Mouse (Mus musculus) thymus, postnatal 14 days (tissue): Measurements from ENCODE around the gene Gm40193.
"Not testable (repeated sequence)": the region's sequence is repeated elsewhere in the genome, so short reads cannot be mapped to it uniquely, and the experiment has no call there.

ENCODE experiments used
- DNase-seq: peaks from one replicate; pipeline ENCODE4 v3.0.0; 2021

Gm40193 gene

DNA sequence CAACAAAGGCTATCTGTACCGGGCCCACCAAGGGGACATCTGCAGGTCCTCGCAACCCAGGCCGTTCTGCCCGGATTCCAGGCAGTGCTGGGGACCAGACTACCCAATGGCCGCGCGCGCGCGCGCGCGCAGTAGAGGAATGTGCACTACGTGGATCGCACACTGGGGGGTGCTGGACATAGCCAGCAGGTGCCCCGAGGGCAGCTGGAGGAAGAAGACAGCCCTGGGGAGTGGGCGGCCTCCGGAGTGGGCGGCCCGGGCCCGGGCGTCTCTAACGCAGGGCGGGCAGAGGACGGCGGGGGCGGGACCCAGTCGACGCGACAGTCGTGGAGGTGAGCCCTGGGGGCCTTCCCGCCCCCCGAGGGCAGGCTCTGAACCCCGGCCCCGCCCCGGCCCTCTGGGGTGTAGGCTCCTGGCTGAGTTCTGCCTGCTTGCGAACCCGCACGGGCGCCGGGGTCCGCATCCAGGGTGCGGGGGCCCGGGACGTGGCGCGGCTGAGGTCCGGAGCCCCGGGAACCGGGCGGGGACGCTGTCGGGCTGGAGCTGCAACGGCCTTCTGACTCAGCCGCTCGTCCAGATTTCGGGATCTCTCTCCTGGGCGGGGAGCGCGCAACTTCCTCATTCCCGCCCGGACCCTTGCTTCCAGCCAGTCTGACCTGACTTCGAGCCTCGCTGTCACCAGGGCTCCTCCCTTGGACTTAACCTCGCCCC is 7.3 kb upstream of the Gm40193 start, which contains the start of gene Pld2:
Gene Pld2, plus strand, starts transcription at position 188 of the 711 bp plus-strand sequence.
- peak; percentile 89 for DNase-seq

DNA sequence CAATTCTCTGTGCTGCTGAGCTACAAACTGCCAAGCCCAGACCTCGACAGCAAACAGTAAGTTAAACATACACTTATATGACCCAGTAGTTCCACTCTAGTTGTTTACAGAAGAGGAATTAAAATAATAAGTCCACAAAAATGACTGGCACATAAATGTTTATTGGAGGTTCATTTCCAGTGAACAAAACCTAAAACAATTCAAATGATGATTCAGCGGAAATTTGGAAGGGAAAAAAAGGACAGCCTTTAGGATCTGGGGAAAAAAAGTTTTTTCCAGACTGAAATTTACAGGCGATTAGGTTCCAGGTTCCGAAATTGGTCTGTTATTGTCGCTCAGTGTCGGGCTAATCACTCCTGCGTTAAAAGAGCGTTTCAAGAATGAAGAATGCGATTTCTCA is 6.7 kb upstream of the Gm40193 start:
- DNase-seq = no peak

DNA sequence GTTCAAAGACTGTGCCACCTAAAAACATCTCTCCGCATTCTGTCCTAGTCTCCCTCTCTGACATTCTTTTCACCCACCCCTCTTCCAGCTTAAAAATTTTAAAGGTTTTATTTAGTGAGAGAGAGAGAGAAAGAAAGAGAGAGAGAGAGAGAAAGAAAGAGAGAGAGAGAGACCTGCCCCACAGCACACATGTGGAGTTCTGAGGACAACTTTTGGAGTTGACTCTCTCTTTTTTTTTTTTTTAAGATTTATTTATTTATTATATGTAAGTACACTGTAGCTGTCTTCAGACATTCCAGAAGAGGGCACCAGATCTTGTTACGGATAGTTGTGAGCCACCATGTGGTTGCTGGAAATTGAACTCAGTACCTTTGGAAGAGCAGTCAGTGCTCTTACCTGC is 1.7 kb downstream of the Gm40193 start:
- DNase-seq = not testable (repeated sequence)

DNA sequence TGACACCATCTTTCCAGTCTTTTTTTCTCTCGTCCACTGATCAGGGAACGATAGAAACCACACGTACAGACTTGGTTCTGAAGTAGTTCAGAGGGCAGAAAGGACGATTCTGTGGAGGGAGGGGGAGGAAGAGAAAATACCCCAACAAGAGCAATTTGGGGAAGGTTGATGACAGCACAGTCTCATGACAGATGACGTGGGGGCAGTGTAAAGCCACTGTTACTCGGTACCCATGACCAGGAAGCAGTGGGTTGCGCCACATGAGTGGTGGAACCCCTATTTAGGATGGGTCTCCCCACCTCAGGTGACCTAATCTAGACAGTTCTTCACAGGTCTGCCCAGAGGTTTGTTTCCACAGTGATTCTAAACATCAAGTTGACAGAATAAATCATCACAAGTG is 4.1 kb downstream of the Gm40193 start:
- no peak for DNase-seq

DNA sequence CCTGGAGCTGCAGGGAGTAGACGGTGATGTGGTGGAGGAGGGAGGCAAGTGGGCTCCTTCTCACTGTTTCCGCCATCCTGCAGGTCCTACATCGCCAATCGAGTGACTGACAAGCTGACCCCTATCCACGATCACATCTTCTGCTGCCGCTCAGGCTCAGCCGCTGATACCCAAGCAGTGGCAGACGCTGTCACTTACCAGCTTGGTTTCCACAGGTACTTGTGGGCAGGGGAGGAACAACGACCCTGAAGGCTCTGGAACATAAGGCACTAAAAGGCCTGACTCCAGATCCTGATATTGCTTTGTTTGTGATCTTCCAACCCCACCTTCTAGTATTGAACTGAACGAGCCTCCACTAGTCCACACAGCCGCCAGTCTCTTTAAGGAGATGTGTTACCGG is 6.5 kb downstream of the Gm40193 start:
- DNase-seq = no peak

DNA sequence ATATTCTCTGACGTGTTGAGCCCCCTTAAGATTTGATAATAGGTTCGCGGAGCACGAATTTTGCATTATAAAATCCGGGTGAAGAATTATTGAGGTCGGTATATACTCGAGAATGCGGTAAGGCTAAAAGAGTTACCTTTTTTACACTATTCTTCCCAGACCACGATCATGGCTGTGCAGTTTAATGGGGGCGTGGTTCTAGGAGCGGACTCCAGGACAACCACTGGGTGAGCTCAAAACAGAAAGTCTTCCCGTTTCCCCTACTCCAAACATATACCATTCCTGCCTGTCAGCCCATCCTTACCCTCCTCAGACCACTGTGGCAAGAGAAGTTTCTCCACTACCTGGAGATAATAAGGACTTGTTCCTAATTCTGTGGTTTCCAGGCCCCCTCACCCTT is 7.0 kb downstream of the Gm40193 start:
- DNase-seq = no peak

DNA sequence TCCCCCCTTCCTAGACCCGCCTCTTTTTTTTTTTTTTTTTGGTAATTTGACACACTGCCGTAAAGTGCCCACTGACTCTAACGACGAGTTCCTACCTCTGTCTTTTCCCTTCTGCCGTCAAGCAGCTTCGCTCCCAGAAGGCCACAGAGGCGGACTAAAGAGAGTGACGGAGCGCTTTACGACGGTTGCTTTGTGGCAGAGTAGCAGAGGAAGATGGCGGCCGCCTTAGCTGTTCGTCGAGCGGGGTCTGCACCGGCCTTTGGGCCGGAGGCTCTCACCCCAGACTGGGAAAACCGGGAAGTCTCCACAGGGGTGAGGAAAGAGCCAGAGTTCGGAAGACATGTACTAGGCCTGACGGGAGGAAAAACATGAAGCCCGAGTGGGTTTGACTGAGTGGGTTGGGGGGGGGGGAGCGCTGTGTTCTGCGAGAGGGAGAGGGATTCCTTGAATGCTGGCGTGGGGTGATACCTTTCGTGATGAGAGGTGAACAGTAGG is 7.5 kb downstream of the Gm40193 start, which contains the start of gene Psmb6:
Gene Psmb6, plus strand, starts transcription at position 184 of the 495 bp plus-strand sequence.
- DNase-seq = peak; percentile 91

DNA sequence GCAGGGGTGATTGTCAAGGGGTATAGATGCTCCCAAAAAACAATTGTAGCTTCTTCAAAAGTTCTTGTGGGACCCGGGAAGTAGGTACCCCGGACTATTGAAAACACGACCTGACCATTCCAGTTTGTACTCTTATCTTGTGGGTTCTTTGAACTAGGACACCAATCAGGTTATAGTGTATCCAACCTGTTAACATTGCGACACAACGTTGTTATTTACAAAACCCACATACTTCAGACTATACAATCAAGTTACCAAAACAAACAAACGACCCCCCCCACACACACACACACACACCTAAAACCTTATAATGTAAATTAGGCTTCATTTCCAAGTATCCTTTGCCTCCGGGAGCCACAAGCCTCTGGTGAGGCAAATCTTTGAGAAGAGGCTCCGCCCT is 8.0 kb downstream of the Gm40193 start:
- DNase-seq = no peak

DNA sequence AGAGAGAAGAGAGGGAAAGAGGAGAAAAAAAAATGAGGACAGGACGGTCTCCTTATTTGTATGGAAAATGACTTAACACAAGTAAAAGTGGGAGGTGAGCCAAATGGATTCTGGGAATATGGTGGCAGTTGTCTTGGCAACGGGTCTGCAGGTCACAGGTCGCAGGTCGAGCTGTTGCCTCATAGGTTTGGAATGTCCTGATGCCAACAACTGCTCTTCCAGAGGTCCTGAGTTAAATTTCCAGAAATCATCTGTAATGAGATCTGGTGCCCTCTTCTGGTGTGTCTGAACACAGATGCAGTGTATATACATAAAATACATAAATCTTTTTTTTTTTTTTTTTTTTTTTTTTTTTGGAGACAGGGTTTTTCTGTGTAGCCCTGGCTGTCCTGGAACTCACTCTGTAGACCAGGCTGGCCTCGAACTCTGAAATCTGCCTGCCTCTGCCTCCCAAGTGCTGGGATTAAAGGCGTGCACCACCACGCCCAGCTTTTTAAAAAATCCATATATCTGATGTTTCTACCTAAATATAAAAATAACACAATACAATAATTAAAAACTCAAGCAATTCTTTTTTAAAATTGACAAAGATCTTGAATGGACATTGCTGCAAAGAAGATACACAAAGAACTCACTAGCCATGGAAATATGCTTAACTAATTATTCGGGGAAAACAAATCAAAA is 9.3 kb downstream of the Gm40193 start:
- DNase-seq = not testable (repeated sequence)

DNA sequence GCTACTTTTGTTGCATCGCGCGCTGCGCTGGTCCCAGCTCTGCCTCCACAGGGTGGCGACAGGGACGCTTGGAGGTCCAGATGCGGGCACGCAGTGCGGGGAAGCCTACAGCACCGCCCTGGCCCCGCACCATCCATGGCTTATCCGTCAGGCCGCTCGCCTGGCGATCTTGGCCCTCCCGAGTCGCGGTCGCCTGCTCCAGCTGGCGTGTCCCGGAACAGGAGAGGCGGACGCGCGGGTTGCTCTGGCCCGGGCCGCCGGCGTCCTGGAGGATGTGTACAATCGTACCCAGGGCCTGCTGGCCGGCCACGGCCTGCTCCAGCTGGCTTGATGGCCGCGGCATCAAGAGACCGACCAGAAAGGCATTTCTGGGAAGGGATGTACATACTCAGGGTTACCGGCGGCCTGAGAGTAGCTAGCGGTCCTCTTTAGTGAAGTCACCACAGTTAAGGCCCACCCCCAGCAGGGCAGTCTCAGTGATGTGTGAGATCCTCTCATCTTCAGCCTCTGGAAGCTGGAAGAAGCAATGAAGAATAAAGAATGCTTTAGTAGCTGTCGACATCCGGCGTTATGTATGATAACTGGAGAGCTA is 12.5 kb downstream of the Gm40193 start:
- DNase-seq = no peak

DNA sequence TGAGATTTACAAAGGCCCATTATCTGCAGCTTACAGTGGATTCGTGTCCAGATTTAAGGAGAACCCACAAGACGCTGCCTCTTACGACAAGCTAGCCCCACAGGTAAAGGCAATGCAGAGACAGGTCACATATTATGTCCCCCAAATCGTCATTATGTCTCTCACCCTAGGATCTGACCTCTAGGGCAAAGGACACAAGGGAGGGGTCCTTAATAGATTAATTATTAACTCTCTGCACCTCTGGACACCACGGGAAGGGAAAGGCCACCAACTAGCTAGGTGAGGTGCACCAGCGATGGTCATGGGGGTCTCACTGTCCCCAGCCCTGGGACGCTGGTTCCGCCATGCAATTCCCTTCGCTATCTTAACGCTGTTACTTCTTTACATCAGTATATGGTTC is 13.8 kb downstream of the Gm40193 start, which contains the start of gene Gltpd2:
Gene Gltpd2, plus strand, starts transcription at position 274 of the 400 bp plus-strand sequence.
- DNase-seq = no peak

DNA sequence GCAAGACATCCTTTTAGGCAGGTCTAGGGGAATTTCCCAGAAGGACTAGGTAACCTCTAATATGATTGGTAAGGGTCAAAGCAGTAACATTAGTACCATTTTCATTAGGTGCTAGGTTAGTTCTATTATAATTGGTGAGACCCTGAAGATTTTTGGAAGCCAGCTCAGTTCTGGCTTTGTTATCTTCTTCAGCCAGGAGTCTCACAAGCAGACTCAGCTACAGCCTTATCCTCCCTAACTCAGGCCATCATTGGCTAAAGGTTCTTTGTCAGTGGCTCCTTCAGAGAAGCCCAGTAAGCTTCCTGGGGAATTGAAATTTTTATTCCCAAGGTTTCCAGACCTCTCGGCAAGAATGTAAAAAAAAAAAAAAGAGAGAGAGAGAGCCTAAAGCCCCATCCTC is 14.3 kb downstream of the Gm40193 start:
- DNase-seq = no peak

DNA sequence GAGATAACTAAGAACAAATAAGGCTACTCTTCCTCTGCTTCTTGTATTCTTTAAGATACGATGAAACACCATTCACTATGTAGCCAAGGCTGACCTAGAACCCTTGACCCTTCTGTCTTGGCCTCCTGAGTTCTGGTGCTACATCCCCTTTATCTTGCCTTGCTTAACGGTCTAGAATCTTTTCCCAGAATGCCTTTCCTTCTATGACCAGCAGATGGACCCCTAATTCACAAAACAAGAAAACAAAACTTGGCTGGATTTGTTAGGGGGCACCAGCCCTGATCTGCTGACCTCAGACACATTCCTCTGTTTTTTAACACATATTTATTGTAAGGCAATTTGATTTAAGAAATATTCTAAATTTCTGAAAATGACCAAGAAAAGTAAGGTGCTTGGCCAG is 16.4 kb downstream of the Gm40193 start:
- DNase-seq = peak; percentile 49

DNA sequence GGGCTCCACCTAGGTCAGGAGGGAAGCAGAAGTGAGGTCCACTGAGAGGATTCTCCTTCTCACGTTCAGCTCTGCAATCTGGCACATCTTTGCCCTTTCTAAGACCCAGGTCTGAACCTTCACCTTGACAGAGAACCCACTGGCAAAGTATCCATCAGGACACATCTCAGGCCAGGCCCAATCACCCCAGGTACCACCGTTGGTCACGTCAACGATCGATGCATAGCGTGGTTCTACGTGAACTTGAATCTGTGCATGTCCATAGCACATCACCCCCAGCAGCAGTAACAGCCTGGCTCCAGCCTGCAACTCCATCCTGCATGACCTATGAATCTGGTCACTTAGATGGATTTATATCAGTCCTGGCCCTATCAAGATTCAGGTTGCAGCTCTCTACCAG is 18.5 kb downstream of the Gm40193 start, which contains the start of gene Vmo1:
Gene Vmo1, minus strand, starts transcription at position 329 of the 400 bp plus-strand sequence.
- no peak for DNase-seq

DNA sequence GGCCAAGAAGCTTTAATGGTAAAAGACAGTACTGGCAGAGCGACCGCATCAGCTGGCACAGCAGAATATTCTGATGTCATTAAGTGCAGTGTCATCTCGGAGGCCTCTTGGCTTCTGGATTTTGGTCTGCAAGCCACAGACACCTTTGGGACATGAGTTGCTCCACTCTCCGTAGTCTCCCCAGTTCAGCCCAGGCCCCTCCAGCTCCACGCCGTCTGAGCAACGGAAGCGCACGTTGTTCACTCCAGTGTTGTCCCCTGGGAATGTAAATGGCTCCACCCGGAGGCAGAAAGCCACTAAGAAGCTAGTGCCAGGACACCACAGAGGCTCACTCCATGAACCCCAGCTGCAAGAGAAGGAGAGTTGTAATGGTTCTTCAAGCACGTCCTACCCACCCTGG is 19.2 kb downstream of the Gm40193 start:
- DNase-seq = no peak

DNA sequence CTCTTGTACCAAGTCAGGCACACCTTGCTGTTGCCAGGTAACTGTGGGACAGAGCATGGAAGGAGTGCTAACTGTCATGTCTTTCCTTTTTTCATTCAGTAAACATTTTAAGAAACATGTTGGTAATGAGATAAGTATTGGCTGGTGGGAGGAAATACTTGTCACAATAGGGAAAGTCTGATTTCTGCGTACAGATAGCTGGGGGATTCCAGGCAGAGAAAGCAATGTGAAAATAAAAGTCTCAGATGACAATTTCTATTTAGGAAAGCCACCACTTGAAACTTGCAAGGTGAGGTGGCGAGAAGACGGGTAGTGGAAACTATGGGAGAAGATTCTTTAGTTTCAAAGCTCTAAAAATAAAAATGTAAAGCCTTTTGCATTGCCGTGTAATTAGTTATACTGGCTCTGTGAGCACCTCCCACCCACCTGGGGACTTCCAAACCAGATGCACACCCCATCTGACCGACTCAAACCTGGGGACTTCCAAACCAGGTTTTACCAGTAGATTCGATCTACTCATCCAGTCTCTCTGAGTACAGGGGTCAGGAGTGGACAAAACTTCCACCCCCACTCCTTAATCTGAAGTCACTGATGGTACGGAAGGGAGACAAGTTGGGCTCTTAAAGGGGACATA is 19.9 kb downstream of the Gm40193 start:
- no peak for DNase-seq

DNA sequence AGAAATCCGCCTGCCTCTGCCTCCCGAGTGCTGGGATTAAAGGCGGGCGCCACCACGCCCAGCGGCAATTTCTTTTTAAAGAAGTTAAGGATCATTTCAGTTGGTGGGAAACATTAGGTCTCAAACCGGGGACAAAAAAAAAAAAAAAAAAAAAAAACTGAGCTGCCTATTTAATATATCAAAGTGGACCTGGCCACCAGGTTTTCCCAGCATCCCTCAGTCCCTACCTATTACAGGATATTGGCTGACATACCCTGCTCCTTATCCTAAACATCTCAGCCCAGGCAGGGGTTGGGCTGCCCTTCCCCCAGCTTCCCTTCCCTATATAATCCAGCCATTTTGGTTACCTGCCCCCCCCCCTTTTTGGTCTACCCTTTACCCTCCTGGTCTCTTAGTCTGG is 20.9 kb downstream of the Gm40193 start:
- DNase-seq = no peak

DNA sequence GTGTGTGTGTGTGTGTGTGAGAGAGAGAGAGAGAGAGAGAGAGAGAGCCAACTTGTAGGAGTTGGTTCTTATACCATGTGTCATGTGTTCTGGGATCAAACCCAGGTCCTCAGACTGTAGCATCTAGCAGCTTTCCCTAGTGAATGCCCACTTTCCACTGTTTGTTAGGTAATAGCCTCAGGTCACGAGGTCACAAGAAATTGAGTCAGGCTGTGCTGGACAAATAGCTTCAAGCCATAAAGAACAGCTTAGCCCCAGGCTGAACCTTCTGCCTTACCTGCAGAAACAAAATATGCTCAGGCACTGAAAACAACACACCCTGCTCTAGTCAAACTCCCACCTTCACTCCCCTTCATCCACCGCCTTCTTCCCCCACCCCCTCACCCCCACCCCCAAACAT is 21.5 kb downstream of the Gm40193 start:
- DNase-seq = no peak

DNA sequence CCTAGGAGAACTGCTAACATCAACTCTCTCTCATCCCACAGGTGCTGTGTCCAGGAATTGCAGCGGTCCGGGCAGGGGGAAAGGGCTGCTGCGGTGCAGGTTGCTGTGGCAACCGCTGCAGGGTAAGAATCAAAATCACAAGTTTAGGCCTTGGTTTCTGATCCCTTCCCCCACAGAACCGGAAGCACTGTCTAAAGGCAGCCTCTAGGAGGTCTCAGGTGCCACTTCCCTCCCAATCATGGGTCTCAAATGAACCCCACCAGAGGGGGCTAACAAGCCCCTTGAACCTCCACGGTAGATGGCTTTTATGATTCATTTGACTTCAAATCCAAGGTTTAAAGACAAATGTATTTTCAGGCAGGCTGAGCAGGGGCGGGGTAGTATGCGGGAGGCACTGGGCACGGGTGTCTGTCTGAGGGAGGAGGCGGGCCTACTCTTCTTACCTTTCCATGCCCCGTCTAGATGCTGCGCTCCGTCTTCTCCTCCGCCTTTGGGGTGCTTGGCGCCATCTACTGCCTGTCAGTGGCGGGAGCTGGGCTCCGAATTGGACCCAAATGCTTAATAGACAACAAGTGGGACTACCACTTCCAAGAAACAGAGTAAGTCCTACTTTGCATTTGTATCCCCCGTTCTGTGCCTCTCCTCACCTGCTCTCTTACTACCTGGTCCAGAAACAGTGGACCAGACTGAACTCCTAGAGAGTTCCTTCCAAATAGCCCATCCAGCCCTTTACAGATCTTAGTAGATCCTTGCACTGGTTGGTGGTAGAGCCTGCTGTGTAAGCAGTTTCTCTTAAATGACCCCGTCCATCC is 22.8 kb downstream of the Gm40193 start:
- peak; percentile 72 for DNase-seq

DNA sequence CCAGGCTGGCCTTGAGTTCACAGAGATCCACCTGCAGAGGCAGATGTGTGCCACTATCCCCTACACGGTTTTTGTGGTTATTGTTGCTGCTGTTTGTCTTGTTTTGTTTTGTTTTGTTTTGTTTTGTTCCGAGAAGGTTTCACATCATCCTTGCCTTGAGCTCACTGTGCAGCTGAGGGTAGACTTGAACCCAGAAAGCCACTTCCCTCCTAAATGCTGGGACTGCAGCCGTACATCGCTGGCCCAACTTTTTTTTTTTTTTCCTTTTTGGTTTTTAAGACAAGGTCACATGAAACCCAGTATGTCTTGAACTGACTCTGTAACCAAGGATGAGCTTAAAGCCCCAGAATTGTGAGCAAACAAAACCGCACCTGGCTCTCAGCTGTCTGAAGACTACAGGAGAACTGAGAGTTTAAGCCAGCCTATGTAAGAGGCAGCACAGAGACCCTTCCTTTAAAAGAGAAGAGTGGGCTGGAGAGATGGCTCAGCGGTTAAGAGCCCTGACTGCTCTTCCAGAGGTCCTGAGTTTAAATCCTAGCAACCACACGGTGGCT is 25.7 kb downstream of the Gm40193 start:
- DNase-seq = peak; percentile 54

DNA sequence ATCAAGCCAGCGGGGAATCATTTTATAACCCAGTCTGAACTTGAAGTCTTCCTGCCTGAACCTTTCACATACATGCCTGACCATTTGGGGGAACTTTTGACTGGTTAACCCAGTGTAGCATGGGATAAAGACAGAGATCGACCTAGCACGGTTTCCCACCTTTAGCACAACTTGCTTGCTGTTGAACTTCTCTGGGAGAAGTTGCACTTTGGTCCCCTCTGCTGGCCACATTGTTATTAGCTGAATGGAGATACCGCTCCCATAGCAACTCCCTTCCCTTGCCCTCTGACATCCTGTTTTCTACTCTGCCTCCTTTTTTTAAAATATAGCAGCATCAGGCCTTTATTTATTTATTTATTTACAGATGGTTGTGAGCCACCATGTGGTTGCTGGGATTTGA is 26.4 kb downstream of the Gm40193 start:
- DNase-seq = peak; percentile 90

DNA sequence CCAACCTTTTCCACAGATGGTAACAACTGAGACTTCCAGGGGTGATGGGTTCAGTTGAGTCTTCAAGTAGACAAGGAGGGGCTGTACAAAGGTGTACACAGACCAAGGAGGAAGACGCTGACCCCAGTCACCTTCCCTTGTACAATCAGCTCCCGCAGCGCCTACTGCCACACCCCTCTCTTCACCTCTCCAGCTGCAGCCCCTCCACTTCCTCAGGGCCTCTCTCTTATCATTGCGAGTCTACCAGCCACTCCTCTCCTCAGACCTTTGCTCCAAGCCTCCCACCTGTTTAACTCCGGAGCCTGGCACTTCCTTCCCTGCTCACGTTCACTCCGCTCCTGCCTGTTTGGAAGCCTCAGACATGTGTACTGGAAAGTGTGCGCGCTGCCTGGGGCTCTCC is 27.8 kb downstream of the Gm40193 start, which contains the start of gene Tm4sf5:
Gene Tm4sf5, plus strand, starts transcription at position 275 of the 400 bp plus-strand sequence.
- DNase-seq = no peak
